Mouse (Mus musculus) stomach, embryonic 14.5 days (tissue): ENCODE measurements around the gene Itprid2. TPM values are rescaled to one million over a fixed set of nuclear protein-coding genes. Genes with fewer than 3 reads are reported as not detected.

Experiments used
- ATAC-seq: fragments of 200-750 bp; cut with Nextera tagmentation; 2 replicates; pipeline ENCODE4 v1.8.0; 2017; ENCODE audit warnings: low read depth, moderate TSS enrichment; ENCODE audit not compliant: insufficient number of reproducible peaks, insufficient read depth, low FRiP score
- H3K27ac ChIP-seq: fragments of 300-500 bp; sonication (generic); 2 replicates; pipeline ENCODE4 v1.5.1; 2014; ENCODE audit warnings: mild to moderate bottlenecking, low read length, moderate library complexity, mixed read lengths
- H3K27me3 ChIP-seq: fragments of 300-500 bp; sonication (generic); 2 replicates; pipeline ENCODE4 v1.6.1; 2014; ENCODE audit warnings: low read length, control low read depth, mixed read lengths; ENCODE audit not compliant: control insufficient read depth, insufficient read depth
- H3K36me3 ChIP-seq: fragments of 300-500 bp; sonication (generic); 2 replicates; pipeline ENCODE4 v1.6.1; 2014; ENCODE audit warnings: mild to moderate bottlenecking, control low read depth, low read length, moderate library complexity, mixed read lengths; ENCODE audit not compliant: control insufficient read depth, insufficient read depth
- H3K4me1 ChIP-seq: fragments of 300-500 bp; sonication (generic); 2 replicates; pipeline ENCODE4 v1.6.1; 2014; ENCODE audit warnings: low read length, control low read depth, mixed read lengths; ENCODE audit not compliant: control insufficient read depth, insufficient read depth
- H3K4me2 ChIP-seq: fragments of 300-500 bp; sonication (generic); replicated peaks from 2 replicates; pipeline ENCODE4 v1.6.1; 2014; ENCODE audit warnings: low read depth, low read length, control low read depth
- H3K4me3 ChIP-seq: fragments of 300-500 bp; sonication (generic); 2 replicates; pipeline ENCODE4 v1.5.1; 2014; ENCODE audit warnings: low read depth, low read length, control low read depth
- H3K9ac ChIP-seq: fragments of 300-500 bp; sonication (generic); replicated peaks from 2 replicates; pipeline ENCODE4 v1.6.1; 2014; ENCODE audit warnings: low read depth, mild to moderate bottlenecking, control low read depth, low read length, moderate library complexity, mixed read lengths
- H3K9me3 ChIP-seq: fragments of 300-500 bp; sonication (generic); 2 replicates; pipeline ENCODE4 v1.6.1; 2016; ENCODE audit warnings: low read depth, low read length, control low read depth; ENCODE audit not compliant: control insufficient read depth
- WGBS: fragments of 180-500 bp; shearing (Covaris S2); extraction: QIAGEN DNeasy Blood & Tissue Kit; methylation state at CpG from one replicate; pipeline ENCODE4 v1.1.7; 2014; 5-methylcytosine and 5-hydroxymethylcytosine counted together
- polyA plus RNA-seq: library from polyadenylated mRNA; unstranded; fragments of >200 nt; fragmentation: Nextera tagmentation; extraction: Ambion mirVana; gene quantifications from 2 replicates; pipeline ENCODE4 v1.2.1, GENCODE M21; 2014

Gene Itprid2
- polyA plus RNA-seq, 1 experiment from 2014 or later: 22.2 TPM

- H3K4me2 ChIP-seq: no peak overlapping the region
- WGBS: 74% methylated on average over 6 of the region's 6 CpGs
- no peaks in the 10 kb centered on the region for H3K4me1 ChIP-seq
- no peak overlapping the region for H3K4me3 ChIP-seq
- H3K27ac ChIP-seq: no peak overlapping the region
- 0 out of 2 replicates have a peak, but pooled peaks have one; percentile 10 for ATAC-seq
- peaks cover 25% of the 10 kb centered on the region for H3K36me3 ChIP-seq
- no peak overlapping the region for H3K9ac ChIP-seq
- no peaks in the 10 kb centered on the region for H3K9me3 ChIP-seq
- H3K27me3 ChIP-seq: no peaks in the 10 kb centered on the region
Measured at GRCm38 (mm10) chr2:79653093-79653808, 18.1 kb downstream of the Itprid2 start.

- no peaks in the 10 kb centered on the region for H3K9me3 ChIP-seq
- no peak overlapping the region for H3K9ac ChIP-seq
- no peaks in the 10 kb centered on the region for H3K4me1 ChIP-seq
- no peak overlapping the region for H3K4me2 ChIP-seq
- no peaks in the 10 kb centered on the region for H3K27me3 ChIP-seq
- H3K36me3 ChIP-seq: peaks cover 29% of the 10 kb centered on the region
- ATAC-seq: no peak
- no peak overlapping the region for H3K4me3 ChIP-seq
- H3K27ac ChIP-seq: no peak overlapping the region
- WGBS: 74% methylated on average over 2 of the region's 2 CpGs
Measured at GRCm38 (mm10) chr2:79653809-79654164, 18.6 kb downstream of the Itprid2 start.

GRCm38 (mm10) chr2:79657062-79657461 is 21.9 kb downstream of the Itprid2 start:
- Histone ChIP-seq H3K4me1 (no peaks in the 10 kb centered on the region), H3K27me3 (no peaks in the 10 kb centered on the region), H3K4me3 (no peak overlapping the region), H3K36me3 (peaks cover 54% of the 10 kb centered on the region), H3K4me2 (no peak overlapping the region), H3K9ac (no peak overlapping the region), H3K27ac (no peak overlapping the region), H3K9me3 (no peaks in the 10 kb centered on the region)
- ATAC-seq: no peak
- WGBS: 92% methylated on average over 8 of the region's 8 CpGs

- WGBS: 92% methylated on average over 12 of the region's 12 CpGs
- Histone ChIP-seq H3K36me3 (peaks cover 58% of the 10 kb centered on the region), H3K27me3 (no peaks in the 10 kb centered on the region), H3K4me3 (no peak overlapping the region), H3K4me2 (no peak overlapping the region), H3K27ac (no peak overlapping the region), H3K9ac (no peak overlapping the region), H3K9me3 (no peaks in the 10 kb centered on the region), H3K4me1 (no peaks in the 10 kb centered on the region)
- no peak for ATAC-seq
Measured at GRCm38 (mm10) chr2:79660417-79661185, 25.4 kb downstream of the Itprid2 start.

- no peaks in the 10 kb centered on the region for H3K9me3 ChIP-seq
- H3K36me3 ChIP-seq: peaks cover 58% of the 10 kb centered on the region
- WGBS: 79% methylated on average over 7 of the region's 7 CpGs
Measured at GRCm38 (mm10) chr2:79661486-79662104, 26.4 kb downstream of the Itprid2 start.

GRCm38 (mm10) chr2:79664532-79665286 is 29.6 kb downstream of the Itprid2 start:
- 73% methylated on average over 3 of the region's 3 CpGs for WGBS
- peaks cover 32% of the 10 kb centered on the region for H3K36me3 ChIP-seq
- no peak overlapping the region for H3K4me3 ChIP-seq
- H3K9me3 ChIP-seq: no peaks in the 10 kb centered on the region
- no peaks in the 10 kb centered on the region for H3K27me3 ChIP-seq
- H3K4me2 ChIP-seq: no peak overlapping the region
- ATAC-seq: no peak
- H3K27ac ChIP-seq: no peak overlapping the region
- H3K4me1 ChIP-seq: no peaks in the 10 kb centered on the region
- no peak overlapping the region for H3K9ac ChIP-seq

More at GRCm38 (mm10) chr2:79661486-79662104, 26.4 kb downstream of the Itprid2 start:
- Histone ChIP-seq H3K4me3 (no peak overlapping the region), H3K27ac (no peak overlapping the region), H3K4me1 (no peaks in the 10 kb centered on the region), H3K4me2 (no peak overlapping the region), H3K27me3 (no peaks in the 10 kb centered on the region), H3K9ac (no peak overlapping the region)
- no peak for ATAC-seq

GRCm38 (mm10) chr2:79665492-79665891 is 30.3 kb downstream of the Itprid2 start:
- no peak overlapping the region for H3K4me2 ChIP-seq
- H3K27ac ChIP-seq: 0 out of 2 replicates have a peak overlapping the region, but pooled peaks have one; percentile 22
- no peak overlapping the region for H3K4me3 ChIP-seq
- no peaks in the 10 kb centered on the region for H3K4me1 ChIP-seq
- no peaks in the 10 kb centered on the region for H3K27me3 ChIP-seq
- no peak overlapping the region for H3K9ac ChIP-seq
- WGBS: 45% methylated on average over 3 of the region's 3 CpGs
- no peaks in the 10 kb centered on the region for H3K9me3 ChIP-seq
- no peak for ATAC-seq
- peaks cover 30% of the 10 kb centered on the region for H3K36me3 ChIP-seq

GRCm38 (mm10) chr2:79675266-79675665 is 40.1 kb downstream of the Itprid2 start:
- Histone ChIP-seq H3K9me3 (no peaks in the 10 kb centered on the region), H3K27me3 (no peaks in the 10 kb centered on the region), H3K4me1 (peaks cover 4% of the 10 kb centered on the region; the same call in 1 of the 2 replicates), H3K9ac (no peak overlapping the region), H3K27ac (no peak overlapping the region), H3K4me3 (no peak overlapping the region), H3K36me3 (peaks cover 8% of the 10 kb centered on the region; the same call in 1 of the 2 replicates), H3K4me2 (no peak overlapping the region)
- no peak for ATAC-seq
- WGBS: 91% methylated on average over 3 of the region's 3 CpGs
